Mouse (Mus musculus) liver, embryonic 14.5 days (tissue): ENCODE measurements around the gene Tom1l2.

Experiments
- CTCF ChIP-seq: IDR thresholded peaks from 2 replicates; pipeline ENCODE4 v1.5.1; 2016; ENCODE audit warnings: antibody characterized with exemption, low read depth, control low read depth
- EP300 ChIP-seq: IDR thresholded peaks from 2 replicates; pipeline ENCODE4 v1.6.1; 2016; ENCODE audit warnings: antibody characterized with exemption, low read depth

DNA sequence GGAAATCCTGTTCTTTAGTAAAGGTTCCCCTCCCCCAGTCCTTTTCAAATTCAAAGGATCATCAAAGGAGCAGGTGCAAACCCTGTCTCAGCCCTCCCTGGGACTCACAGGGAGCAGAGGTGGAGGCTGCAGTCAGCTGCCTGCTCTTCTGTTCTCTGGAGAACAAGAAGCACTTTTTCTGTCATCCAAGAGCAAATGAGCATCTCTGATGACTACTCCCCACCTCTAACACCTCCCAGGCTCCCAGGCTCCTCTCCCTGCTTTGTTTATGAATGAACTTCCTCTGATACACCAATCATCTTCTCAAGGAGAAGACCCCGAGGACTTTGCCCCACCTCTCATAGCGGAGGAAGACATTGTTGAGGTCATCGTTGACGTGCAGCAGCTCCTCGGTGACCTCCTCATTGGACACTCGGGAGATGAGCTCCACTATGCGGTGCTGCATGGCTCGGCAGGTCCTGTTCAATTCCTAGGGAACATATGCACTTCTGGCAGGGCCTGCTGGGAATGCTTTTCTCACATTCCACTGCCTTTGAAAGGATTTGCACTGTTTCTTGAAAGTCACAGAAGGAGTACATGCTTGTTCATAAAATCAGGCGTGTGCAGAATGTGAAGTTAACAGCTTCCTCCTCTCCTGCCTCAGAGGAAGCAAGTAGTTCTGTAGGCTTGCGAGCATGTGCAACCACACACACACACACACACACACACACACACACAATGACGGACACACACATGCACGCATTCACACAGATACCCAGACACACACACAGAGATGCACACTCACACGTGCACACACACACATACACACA is 103.9 kb downstream of the Tom1l2 start:
- TF ChIP-seq CTCF (no peak), EP300 (no peak)
